Mouse (Mus musculus): ENCODE data around the gene Flrt3. TPM values are rescaled to one million over a fixed set of nuclear protein-coding genes. Genes with fewer than 3 reads are reported as not detected.

Gene Flrt3
- polyA plus RNA-seq, 1 experiment from 2014 or later, result 0.86 TPM

- H3K4me3 ChIP-seq (ENCODE audit: low read depth, low read length), result no peak overlapping the region
- no peak overlapping the region for H3K9ac ChIP-seq (replicated peaks)
- H3K27me3 ChIP-seq (ENCODE audit: insufficient read depth, low read length), result no peaks in the 10 kb centered on the region
- no peak for DNase-seq
- ATAC-seq, result no peak
- H3K36me3 ChIP-seq (replicated peaks; ENCODE audit: insufficient read depth, low read length), result no peaks in the 10 kb centered on the region
- H3K9me3 ChIP-seq (ENCODE audit: low read length), result no peaks in the 10 kb centered on the region
- no peak overlapping the region for H3K4me2 ChIP-seq (ENCODE audit: low read depth, low read length)
- WGBS (ENCODE audit: insufficient replicate concordance), result 68% methylated on average over 4 of the region's 4 CpGs
- no peak for TF ChIP-seq CTCF (IDR thresholded peaks at IDR 0.05; ENCODE audit: low read depth)
- no peak for TF ChIP-seq EP300 (IDR thresholded peaks at IDR 0.05; ENCODE audit: low read depth)
- no peaks in the 10 kb centered on the region for H3K4me1 ChIP-seq (ENCODE audit: insufficient read depth)
- H3K27ac ChIP-seq (ENCODE audit: low read depth), result no peak overlapping the region
These were observed 32.1 kb upstream of the Flrt3 start for GRCm38 (mm10) chr2:140703377-140703776.

- no peak overlapping the region for H3K9ac ChIP-seq (replicated peaks)
- H3K4me2 ChIP-seq (ENCODE audit: low read depth, low read length), result no peak overlapping the region
- no peak overlapping the region for H3K4me3 ChIP-seq (ENCODE audit: low read depth, low read length)
- no peaks in the 10 kb centered on the region for H3K9me3 ChIP-seq (ENCODE audit: low read length)
- TF ChIP-seq EP300 (IDR thresholded peaks at IDR 0.05; ENCODE audit: low read depth) (no peak), CTCF (IDR thresholded peaks at IDR 0.05; ENCODE audit: low read depth) (no peak)
- ATAC-seq (no peak), DNase-seq (no peak)
- H3K27ac ChIP-seq (ENCODE audit: low read depth), result no peak overlapping the region
- WGBS (ENCODE audit: insufficient replicate concordance), result 63% methylated on average over 3 of the region's 3 CpGs
- no peaks in the 10 kb centered on the region for H3K27me3 ChIP-seq (ENCODE audit: insufficient read depth, low read length)
- H3K36me3 ChIP-seq (replicated peaks; ENCODE audit: insufficient read depth, low read length), result no peaks in the 10 kb centered on the region
- H3K4me1 ChIP-seq (ENCODE audit: insufficient read depth), result no peaks in the 10 kb centered on the region
These were observed 27.3 kb upstream of the Flrt3 start for GRCm38 (mm10) chr2:140698585-140698984.

GRCm38 (mm10) chr2:140693845-140694244, 22.6 kb upstream of the Flrt3 start:
- H3K9ac ChIP-seq (replicated peaks), result no peak overlapping the region
- TF ChIP-seq EP300 (IDR thresholded peaks at IDR 0.05; ENCODE audit: low read depth) (no peak), CTCF (IDR thresholded peaks at IDR 0.05; ENCODE audit: low read depth) (no peak)
- H3K36me3 ChIP-seq (replicated peaks; ENCODE audit: insufficient read depth, low read length), result no peaks in the 10 kb centered on the region
- H3K27ac ChIP-seq (ENCODE audit: low read depth), result no peak overlapping the region
- no peaks in the 10 kb centered on the region for H3K4me1 ChIP-seq (ENCODE audit: insufficient read depth)
- no peaks in the 10 kb centered on the region for H3K9me3 ChIP-seq (ENCODE audit: low read length)
- DNase-seq (no peak), ATAC-seq (no peak)
- WGBS (ENCODE audit: insufficient replicate concordance), result 78% methylated on average over 5 of the region's 5 CpGs
- no peaks in the 10 kb centered on the region for H3K27me3 ChIP-seq (ENCODE audit: insufficient read depth, low read length)
- H3K4me3 ChIP-seq (ENCODE audit: low read depth, low read length), result no peak overlapping the region
- no peak overlapping the region for H3K4me2 ChIP-seq (ENCODE audit: low read depth, low read length)

GRCm38 (mm10) chr2:140692461-140692860, 21.2 kb upstream of the Flrt3 start:
- Histone ChIP-seq H3K36me3 (replicated peaks; ENCODE audit: insufficient read depth, low read length) (no peaks in the 10 kb centered on the region), H3K4me2 (ENCODE audit: low read depth, low read length) (no peak overlapping the region), H3K4me1 (ENCODE audit: insufficient read depth) (no peaks in the 10 kb centered on the region), H3K9ac (replicated peaks) (no peak overlapping the region), H3K27me3 (ENCODE audit: insufficient read depth, low read length) (no peaks in the 10 kb centered on the region), H3K4me3 (ENCODE audit: low read depth, low read length) (no peak overlapping the region), H3K27ac (ENCODE audit: low read depth) (no peak overlapping the region), H3K9me3 (ENCODE audit: low read length) (no peaks in the 10 kb centered on the region)
- DNase-seq, result no peak
- no peak for TF ChIP-seq EP300 (IDR thresholded peaks at IDR 0.05; ENCODE audit: low read depth)
- TF ChIP-seq CTCF (IDR thresholded peaks at IDR 0.05; ENCODE audit: low read depth), result no peak
- WGBS (ENCODE audit: insufficient replicate concordance), result 61% methylated on average over 4 of the region's 4 CpGs
- no peak for ATAC-seq

- Histone ChIP-seq H3K27ac (ENCODE audit: low read depth) (no peak overlapping the region), H3K36me3 (replicated peaks; ENCODE audit: insufficient read depth, low read length) (no peaks in the 10 kb centered on the region), H3K4me1 (ENCODE audit: insufficient read depth) (no peaks in the 10 kb centered on the region), H3K4me2 (ENCODE audit: low read depth, low read length) (no peak overlapping the region), H3K4me3 (ENCODE audit: low read depth, low read length) (no peak overlapping the region), H3K9ac (replicated peaks) (no peak overlapping the region), H3K9me3 (ENCODE audit: low read length) (no peaks in the 10 kb centered on the region), H3K27me3 (ENCODE audit: insufficient read depth, low read length) (no peaks in the 10 kb centered on the region)
- TF ChIP-seq EP300 (IDR thresholded peaks at IDR 0.05; ENCODE audit: low read depth) (no peak), CTCF (IDR thresholded peaks at IDR 0.05; ENCODE audit: low read depth) (no peak)
- WGBS (ENCODE audit: insufficient replicate concordance), result 38% methylated on average over 1 of the region's 1 CpGs
- ATAC-seq (no peak), DNase-seq (no peak)
These were observed 20.1 kb upstream of the Flrt3 start for GRCm38 (mm10) chr2:140691403-140691802.

- WGBS (ENCODE audit: insufficient replicate concordance), result 55% methylated on average over 2 of the region's 2 CpGs
These were observed 19.6 kb upstream of the Flrt3 start for GRCm38 (mm10) chr2:140690906-140691305.

GRCm38 (mm10) chr2:140676728-140677127, 5.5 kb upstream of the Flrt3 start:
- no peak overlapping the region for H3K9ac ChIP-seq (replicated peaks)
- H3K4me2 ChIP-seq (ENCODE audit: low read depth, low read length), result no peak overlapping the region
- H3K4me3 ChIP-seq (ENCODE audit: low read depth, low read length), result no peak overlapping the region
- 45% methylated on average over 3 of the region's 3 CpGs for WGBS (ENCODE audit: insufficient replicate concordance)
- H3K27ac ChIP-seq (ENCODE audit: low read depth), result no peak overlapping the region
- no peak for ATAC-seq
- H3K4me1 ChIP-seq (ENCODE audit: insufficient read depth), result no peaks in the 10 kb centered on the region
- H3K9me3 ChIP-seq (ENCODE audit: low read length), result no peaks in the 10 kb centered on the region
- TF ChIP-seq EP300 (IDR thresholded peaks at IDR 0.05; ENCODE audit: low read depth) (no peak), CTCF (IDR thresholded peaks at IDR 0.05; ENCODE audit: low read depth) (no peak)
- H3K27me3 ChIP-seq (ENCODE audit: insufficient read depth, low read length), result no peaks in the 10 kb centered on the region
- no peak for DNase-seq
- no peaks in the 10 kb centered on the region for H3K36me3 ChIP-seq (replicated peaks; ENCODE audit: insufficient read depth, low read length)

More at GRCm38 (mm10) chr2:140690906-140691305, 19.6 kb upstream of the Flrt3 start:
- Histone ChIP-seq H3K4me2 (ENCODE audit: low read depth, low read length) (no peak overlapping the region), H3K4me1 (ENCODE audit: insufficient read depth) (no peaks in the 10 kb centered on the region), H3K27ac (ENCODE audit: low read depth) (no peak overlapping the region), H3K27me3 (ENCODE audit: insufficient read depth, low read length) (no peaks in the 10 kb centered on the region), H3K9me3 (ENCODE audit: low read length) (no peaks in the 10 kb centered on the region), H3K4me3 (ENCODE audit: low read depth, low read length) (no peak overlapping the region), H3K36me3 (replicated peaks; ENCODE audit: insufficient read depth, low read length) (no peaks in the 10 kb centered on the region), H3K9ac (replicated peaks) (no peak overlapping the region)
- DNase-seq (no peak), ATAC-seq (no peak)
- TF ChIP-seq CTCF (IDR thresholded peaks at IDR 0.05; ENCODE audit: low read depth) (no peak), EP300 (IDR thresholded peaks at IDR 0.05; ENCODE audit: low read depth) (no peak)

Data from liver, postnatal 0 days (tissue).